Mouse (Mus musculus) lung, postnatal 10 days (tissue): ENCODE measurements around the gene Slc6a16.
A peak's percentile ranks its signal among the peaks of the same experiment; 100 is the strongest.

Experiments
- DNase-seq: peaks from one replicate; pipeline ENCODE4 v3.0.0; 2021

Gene Slc6a16

GRCm38 (mm10) chr7:45216442-45217183, 24.3 kb upstream of the Slc6a16 start:
- peak; percentile 88 for DNase-seq

- DNase-seq: no peak
Observed at GRCm38 (mm10) chr7:45221680-45222079, 19.2 kb upstream of the Slc6a16 start.

GRCm38 (mm10) chr7:45224826-45225225, 16.1 kb upstream of the Slc6a16 start:
- no peak for DNase-seq

- DNase-seq: no peak
Observed at GRCm38 (mm10) chr7:45226421-45226820, 14.5 kb upstream of the Slc6a16 start.

GRCm38 (mm10) chr7:45228548-45228947, 12.3 kb upstream of the Slc6a16 start:
- DNase-seq: no peak

- DNase-seq: no peak
Observed at GRCm38 (mm10) chr7:45229046-45229445, 11.8 kb upstream of the Slc6a16 start.

GRCm38 (mm10) chr7:45229459-45230203, 11.3 kb upstream of the Slc6a16 start:
- DNase-seq: no peak

GRCm38 (mm10) chr7:45231192-45231591, 9.7 kb upstream of the Slc6a16 start:
- DNase-seq: no peak

- DNase-seq: no peak
Observed at GRCm38 (mm10) chr7:45231941-45232340, 8.9 kb upstream of the Slc6a16 start.

- no peak for DNase-seq
Observed at GRCm38 (mm10) chr7:45232716-45233465, 8.0 kb upstream of the Slc6a16 start.

- DNase-seq: no peak
Observed at GRCm38 (mm10) chr7:45233580-45234332, 7.1 kb upstream of the Slc6a16 start.

GRCm38 (mm10) chr7:45234333-45234841, 6.5 kb upstream of the Slc6a16 start:
- no peak for DNase-seq

GRCm38 (mm10) chr7:45234922-45235571, 5.8 kb upstream of the Slc6a16 start:
- DNase-seq: peak; percentile 74

GRCm38 (mm10) chr7:45235656-45236180, 5.2 kb upstream of the Slc6a16 start:
- no peak for DNase-seq

- DNase-seq: no peak
Observed at GRCm38 (mm10) chr7:45237747-45238699, 2.9 kb upstream of the Slc6a16 start.

- peak; percentile 39 for DNase-seq
Observed at GRCm38 (mm10) chr7:45238723-45239496, 2.0 kb upstream of the Slc6a16 start, which contains the start of gene Cd37. Gene Cd37 (minus strand): TSS chr7:45239115.

GRCm38 (mm10) chr7:45240109-45240508, 776 bp upstream of the Slc6a16 start:
- DNase-seq: no peak

GRCm38 (mm10) chr7:45241389-45241749, 484 bp downstream of the Slc6a16 start:
- DNase-seq: no peak

- no peak for DNase-seq
Observed at GRCm38 (mm10) chr7:45247666-45248065, 6.8 kb downstream of the Slc6a16 start.

- no peak for DNase-seq
Observed at GRCm38 (mm10) chr7:45253806-45254205, 12.9 kb downstream of the Slc6a16 start.
